Mouse (Mus musculus) T-helper 17 cell (primary cell): ENCODE results near the gene Cmip.

Experiments used
- in situ Hi-C, 2 experiments: fragments of 300-600 bp; cut with MboI, MseI; formaldehyde crosslinking; loops; 1 replicate in 1 of 2; 2 replicates in 1 of 2; pipeline ENCODE4 v1.15.1; 2025; ENCODE audit warnings: high pct_unique_total_duplicates in 2 of 2

Gene Cmip

DNA sequence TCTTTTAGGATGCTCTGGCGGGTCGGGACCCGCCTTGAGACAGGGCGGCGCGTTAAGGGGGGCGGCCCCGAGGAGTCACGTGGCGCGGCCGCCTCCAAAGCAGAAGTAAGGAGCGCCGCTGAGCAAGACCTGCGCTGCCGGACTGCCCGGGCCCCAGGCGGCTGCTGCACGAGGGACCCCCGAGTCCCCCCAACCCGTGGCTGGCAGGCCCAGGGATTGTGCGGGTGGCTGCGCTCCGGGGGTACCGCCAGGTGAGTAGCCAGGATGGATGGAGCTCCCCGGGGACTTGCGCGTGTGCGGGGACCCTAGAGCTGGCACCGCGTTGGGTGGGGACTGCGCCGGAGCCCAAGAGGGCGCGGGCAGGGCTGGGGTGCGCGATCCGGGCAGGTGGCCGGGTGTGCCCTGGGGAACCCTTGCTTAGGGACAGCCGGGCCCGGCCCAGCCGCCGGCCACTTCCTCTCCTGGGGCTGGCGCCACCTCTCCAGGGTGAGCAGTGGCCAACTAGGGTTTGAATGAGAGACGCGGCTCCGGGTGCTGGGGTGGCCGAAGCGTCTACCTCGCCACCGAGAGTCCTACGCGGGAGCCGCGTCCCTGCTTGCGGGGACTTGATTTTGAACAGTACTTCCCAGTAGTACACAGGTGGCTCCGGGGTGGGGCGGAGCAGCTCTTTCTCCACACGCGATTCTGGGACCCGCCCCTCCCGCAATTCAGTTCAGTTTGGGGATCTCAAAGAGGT is 241.5 kb downstream of the Cmip start, which contains the start of gene Plcg2:
TSS of gene Plcg2 (plus strand) at position 113 of the 736 bp plus-strand sequence.
- in situ Hi-C loops = no loop called here

DNA sequence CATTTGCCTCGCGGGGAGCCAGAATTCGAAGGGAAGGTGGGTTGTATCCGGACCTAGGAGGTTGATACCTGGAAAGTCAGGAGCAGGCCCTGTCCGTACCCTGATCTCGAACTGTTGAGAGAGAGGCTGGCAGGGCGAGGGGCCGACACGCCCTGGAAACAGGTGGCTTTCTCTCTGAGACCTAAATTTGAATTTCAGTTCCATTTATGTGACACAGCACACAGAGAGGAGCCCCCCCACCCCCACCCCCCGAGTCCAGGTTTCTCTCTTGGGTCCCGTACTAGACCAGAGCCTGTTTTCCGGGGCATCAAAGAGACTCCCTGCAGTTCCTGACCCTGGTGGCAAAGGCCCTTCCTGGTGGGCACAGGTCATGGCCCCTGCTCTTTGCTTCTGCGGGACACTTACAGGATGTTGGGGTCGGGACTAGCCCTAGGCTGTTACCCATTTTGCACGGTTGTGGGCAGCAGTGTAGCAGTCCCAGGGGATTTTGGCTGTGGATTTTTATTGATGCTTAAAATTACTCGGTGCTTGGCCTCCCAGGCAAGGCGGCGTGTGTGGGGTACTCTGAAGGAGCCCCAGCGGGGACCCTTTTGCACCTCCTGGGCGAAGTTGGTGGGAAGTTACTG is 242.2 kb downstream of the Cmip start:
- in situ Hi-C loops = no loop called here

DNA sequence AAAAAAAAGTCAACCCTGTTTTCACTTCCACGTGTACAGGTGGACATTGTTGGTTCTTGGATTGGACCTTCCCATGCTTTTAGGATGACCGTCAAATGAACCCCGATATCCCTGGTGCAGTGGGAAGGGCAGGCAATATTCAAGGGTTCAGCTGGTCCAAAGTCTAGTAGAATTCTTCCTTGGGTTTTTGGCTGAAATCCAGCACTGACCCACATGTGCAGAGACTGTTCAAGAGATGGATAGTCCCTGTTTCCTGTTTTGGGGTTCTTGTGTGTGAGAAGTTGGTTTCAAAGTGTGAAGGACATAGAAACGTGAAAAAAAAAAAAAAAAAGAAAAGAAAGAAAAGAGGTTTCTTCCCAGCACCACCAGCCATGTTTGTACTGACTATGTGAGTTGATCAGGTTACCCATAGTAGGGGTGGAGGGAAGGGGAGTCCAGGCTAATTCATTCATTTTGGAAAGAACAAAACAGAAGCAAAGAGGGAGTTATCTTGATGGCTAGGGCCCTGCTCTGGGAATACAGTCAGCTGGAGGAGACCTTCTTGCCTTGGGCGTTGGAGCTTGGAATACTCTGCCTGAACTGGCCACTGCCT is 243.5 kb downstream of the Cmip start:
- in situ Hi-C loops = no loop called here

DNA sequence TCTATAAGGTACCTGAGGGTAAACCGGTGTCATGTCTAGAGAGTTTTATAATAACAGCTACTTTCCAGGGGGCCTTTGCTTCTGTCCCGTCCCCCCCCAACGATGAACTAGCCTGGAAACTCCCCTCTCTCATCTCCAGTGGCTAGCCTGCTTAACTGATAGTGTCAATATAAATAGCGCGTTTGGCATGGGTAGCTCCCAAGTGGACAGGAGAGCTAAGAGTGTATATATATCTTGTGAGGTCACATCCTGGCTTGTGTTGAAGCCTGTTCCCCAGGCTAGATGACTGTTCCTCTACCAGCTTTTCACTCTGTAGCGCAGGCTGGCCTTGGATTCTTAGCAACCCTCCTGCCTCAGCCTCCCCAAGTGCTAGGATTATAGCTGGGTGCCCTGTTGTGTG is 244.5 kb downstream of the Cmip start:
- in situ Hi-C loops = no loop called here

DNA sequence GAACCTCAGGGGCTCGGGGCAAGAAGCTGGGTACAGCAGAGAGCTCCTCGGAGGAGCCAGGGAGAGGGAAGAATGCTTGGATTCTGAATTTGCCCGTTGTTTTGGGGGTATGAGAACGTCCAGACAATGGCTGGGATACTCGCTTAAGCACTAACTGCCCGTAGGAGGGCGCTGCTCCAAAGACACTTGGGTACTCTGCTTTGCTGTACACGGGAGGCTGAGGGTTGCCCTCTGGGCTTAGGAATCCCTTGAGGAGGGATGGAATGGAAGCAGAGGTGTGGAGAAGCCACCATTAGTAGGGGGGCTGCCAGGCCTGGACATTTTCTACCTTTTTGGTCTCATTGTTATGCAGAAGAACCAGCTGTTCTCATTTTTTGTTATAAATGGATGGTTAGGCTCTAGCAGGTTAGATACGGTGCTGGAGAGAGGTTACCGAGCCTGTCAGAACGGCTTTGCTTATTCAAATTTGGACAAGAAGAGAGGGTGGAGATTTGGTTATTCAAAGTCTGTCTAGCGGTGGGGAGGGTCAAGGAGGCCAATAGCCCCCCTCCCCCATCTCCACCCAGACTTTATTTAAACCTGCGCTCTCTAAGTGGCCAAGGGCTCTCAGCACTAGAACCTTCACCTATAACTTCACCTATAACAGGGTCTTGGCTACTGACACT is 246.7 kb downstream of the Cmip start:
- in situ Hi-C loops = no loop called here

DNA sequence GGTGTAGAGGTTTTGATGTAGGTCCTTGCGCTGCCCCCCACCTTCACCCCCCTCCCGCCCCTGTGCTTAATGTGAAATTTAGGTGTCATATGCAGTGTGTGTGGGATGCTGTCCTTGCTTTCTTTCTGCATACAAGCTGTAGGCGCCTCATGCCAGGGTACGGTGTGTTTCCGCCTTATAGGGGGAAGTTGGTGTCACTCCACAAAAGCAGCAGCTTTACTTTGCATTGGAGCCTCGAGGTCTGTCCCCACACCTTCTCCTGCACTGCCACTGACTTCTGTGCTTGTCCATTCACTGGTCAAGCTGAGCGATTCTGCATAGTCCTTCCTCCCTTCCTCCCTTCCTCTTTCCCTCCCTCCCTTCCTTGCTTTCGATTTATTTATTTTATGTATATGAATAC is 250.8 kb downstream of the Cmip start:
- in situ Hi-C loops = no loop called here
